Mouse (Mus musculus) cerebellum, adult 9-10 months (tissue): ENCODE measurements around the gene Cnot3.
"Not testable (repeated sequence)": the region's sequence is repeated elsewhere in the genome, so short reads cannot be mapped to it uniquely, and the experiment has no call there.

Experiments used
- DNase-seq: peaks from one replicate; pipeline ENCODE4 v3.0.0; 2022

The Cnot3 gene

GRCm38 (mm10) chr7:3656966-3657365 lies 11.9 kb downstream of the Cnot3 start:
- DNase-seq: no peak

GRCm38 (mm10) chr7:3658578-3658977 lies 13.5 kb downstream of the Cnot3 start:
- no peak for DNase-seq

- peak; percentile 52 for DNase-seq
Observed at GRCm38 (mm10) chr7:3664524-3665214, 19.6 kb downstream of the Cnot3 start.

- peak; percentile 98 for DNase-seq
Observed at GRCm38 (mm10) chr7:3665215-3666114, 20.4 kb downstream of the Cnot3 start, which contains the start of gene Leng1. Gene Leng1, minus strand, starts transcription at chr7:3665840.

DNA sequence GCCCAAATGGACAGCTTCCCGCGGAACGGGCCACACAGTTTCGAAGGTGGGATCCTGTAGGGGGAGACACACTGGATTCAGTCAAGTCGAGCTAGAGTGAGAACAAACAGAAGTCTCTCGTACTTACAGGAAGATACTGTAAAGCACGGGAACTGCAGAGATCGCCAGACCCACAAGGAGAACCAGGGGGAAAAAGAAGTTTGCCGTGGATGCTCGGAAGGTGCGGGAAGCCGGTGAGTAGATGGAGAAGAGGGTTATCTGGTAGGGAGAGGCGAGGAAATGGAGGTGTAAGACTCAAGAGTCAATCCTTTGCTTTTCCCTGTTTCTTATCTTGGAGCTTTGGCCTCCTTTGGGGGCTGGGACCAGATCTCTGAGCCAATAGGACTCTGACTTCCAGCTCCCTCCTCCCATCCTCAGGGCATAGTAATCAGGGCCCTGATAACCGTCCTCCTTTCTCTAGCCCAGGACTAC lies 21.9 kb downstream of the Cnot3 start:
- DNase-seq: no peak

- peak; percentile 85 for DNase-seq
Observed at GRCm38 (mm10) chr7:3674507-3675227, 29.6 kb downstream of the Cnot3 start.

- DNase-seq: no peak
Observed at GRCm38 (mm10) chr7:3675228-3675548, 30.1 kb downstream of the Cnot3 start.

- DNase-seq: no peak
Observed at GRCm38 (mm10) chr7:3676371-3676770, 31.3 kb downstream of the Cnot3 start.

GRCm38 (mm10) chr7:3677342-3677741 lies 32.3 kb downstream of the Cnot3 start, which contains the start of gene Tmc4:
Gene Tmc4, minus strand, starts transcription at chr7:3677553.
- no peak for DNase-seq

GRCm38 (mm10) chr7:3683908-3684550 lies 39.0 kb downstream of the Cnot3 start:
- no peak for DNase-seq

DNA sequence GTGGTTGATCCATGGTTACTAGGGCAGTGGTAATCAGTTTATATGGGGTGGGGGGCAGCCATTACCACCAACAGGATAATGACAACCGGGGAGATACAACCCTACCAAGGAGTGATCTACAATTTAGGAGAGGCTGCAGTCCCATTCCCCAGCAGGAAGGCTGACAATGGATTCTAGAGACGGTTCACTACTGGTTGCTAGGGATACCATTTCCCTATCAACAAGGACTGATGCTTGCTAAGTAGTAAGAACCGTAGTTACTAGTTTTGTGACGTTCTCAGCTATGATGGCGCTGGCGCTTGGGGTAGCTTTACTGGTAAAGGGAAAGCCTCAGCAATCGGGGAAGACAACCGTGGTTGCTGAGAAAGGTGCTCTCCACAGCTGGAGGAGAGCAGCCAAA lies 39.6 kb downstream of the Cnot3 start:
- DNase-seq: peak; percentile 27

GRCm38 (mm10) chr7:3685400-3686187 lies 40.5 kb downstream of the Cnot3 start:
- peak; percentile 71 for DNase-seq

DNA sequence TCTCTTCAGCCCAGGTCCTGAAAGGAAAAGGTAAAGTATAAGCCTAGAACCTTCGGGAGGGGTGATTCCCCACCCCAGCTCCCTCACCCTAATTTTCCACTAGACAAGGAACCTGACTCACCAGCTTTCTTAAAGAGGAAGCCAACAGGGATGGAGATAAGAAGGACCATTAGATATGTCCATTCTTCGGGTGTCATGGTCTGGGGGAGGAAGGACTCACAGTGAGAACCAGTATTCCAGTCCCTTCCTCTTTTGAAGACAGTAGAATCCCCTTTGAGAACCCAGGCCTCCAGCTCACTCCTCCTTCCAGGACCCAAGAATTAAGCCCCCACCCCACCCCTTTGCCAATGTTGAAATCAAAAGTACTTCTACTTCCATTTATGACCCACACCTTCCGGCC lies 46.9 kb downstream of the Cnot3 start:
- DNase-seq: no peak

DNA sequence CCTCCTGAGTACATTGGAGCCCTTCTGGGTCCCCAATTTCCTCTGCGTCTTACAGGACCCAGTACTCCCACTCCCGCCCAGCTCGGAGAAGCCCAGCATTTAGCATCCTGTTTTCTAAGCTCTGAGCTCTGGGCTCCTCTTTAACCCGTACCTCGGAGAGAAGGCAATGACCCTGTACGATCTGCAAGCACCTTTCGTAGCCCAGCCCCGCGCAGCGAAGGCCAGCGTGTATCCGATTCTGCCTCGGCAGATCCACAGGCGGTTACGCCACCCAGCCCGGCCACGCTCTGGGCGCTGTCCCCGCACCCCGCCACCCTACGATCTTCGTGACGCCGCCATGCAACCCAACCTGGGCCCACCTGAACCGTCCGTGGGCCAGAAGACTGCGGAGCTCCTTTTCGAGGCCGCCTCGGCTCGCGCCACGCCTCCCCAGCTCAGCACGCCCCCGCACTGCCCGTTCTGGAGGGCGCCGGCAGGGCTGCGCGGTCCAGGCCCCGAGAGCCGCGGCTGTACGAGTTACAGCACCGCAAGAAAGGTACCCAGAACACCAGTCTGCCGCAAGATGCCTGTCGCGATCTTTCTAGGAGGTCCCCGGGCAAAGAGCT lies 47.4 kb downstream of the Cnot3 start, which contains the start of gene Tsen34:
Gene Tsen34 (plus strand): TSS at position 482 of the 605 bp plus-strand sequence.
- DNase-seq: no peak

DNA sequence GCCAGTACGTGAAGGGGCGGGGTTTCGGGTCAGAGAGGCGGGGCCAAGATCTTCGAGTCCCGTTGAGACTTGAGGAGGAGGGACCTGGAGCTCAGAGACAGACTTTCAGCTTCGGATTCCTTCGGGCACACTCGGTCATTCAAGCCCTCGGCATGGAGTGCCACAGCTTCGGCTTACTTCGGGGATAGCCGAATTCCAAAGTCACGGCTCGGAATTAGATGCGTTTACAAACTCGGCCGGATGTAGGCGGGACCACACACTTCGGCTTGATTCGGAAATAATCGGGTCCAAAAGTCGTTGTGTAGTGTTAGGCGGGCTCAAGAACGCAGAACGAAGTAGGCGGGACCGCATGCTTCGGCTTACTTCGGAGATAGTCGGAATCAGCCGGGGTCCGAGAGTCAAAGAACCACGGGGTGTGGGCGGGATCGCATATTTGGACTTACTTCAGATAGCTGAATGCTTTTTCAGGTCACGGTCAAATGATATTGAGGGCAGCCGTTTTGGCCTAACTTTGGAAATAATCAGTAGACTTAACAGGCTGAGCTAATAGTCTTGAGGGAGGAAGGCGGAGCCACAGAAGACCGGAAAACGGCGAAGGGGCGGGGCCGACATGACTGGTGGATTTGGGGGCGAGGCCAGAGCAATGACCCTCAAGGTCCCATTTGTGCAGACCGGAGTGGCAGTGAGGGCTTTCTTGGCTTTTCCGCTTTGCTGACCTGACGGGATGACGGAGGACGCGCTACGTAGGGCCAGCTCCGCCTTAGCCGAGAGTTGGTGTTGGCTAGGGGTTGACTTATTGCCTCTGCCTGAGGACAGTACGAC lies 48.1 kb downstream of the Cnot3 start, which contains the start of gene Mboat7:
Gene Mboat7 (minus strand): TSS at position 537 of the 822 bp plus-strand sequence.
- DNase-seq: peak; percentile 99

GRCm38 (mm10) chr7:3693809-3694075 lies 48.7 kb downstream of the Cnot3 start:
- no peak for DNase-seq

DNA sequence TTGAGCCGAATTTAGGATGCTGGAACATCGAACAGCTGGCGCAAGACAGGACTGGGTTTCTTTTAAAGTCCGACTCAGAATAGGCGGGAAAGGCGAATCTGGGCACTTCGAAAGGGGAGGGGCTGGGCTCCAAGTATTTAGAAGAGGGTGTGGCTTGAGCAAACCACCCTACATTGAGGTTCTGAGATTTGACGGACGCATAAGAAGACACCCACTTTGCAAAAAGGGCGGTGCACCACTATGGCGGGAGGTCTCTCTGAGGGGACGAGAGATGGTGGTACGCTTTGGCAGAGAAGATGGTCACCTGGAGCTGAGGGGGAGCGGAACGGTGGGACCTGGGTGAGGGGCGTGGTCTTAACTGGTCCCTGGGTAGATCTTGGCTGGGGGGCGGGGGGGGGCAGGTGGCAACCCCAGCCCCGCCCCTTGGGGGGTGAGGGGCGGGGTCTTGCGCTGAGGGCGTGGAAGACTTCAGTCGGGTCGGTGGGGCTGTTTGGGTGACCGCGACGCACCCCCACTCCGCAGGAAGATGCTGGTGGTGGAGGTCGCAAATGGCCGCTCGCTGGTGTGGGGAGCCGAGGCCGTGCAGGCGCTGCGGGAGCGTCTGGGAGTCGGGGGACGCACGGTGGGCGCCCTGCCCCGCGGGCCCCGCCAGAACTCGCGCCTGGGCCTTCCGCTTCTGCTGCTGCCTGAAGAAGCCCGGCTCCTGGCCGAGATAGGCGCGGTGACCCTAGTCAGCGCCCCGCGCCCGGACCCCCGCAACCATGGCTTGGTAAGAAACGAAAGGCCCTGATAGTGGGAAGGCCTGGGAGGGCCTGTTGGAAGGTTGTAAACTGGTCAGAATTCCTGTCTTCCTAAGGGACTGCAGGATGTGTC lies 49.2 kb downstream of the Cnot3 start:
- DNase-seq: peak; percentile 84

DNA sequence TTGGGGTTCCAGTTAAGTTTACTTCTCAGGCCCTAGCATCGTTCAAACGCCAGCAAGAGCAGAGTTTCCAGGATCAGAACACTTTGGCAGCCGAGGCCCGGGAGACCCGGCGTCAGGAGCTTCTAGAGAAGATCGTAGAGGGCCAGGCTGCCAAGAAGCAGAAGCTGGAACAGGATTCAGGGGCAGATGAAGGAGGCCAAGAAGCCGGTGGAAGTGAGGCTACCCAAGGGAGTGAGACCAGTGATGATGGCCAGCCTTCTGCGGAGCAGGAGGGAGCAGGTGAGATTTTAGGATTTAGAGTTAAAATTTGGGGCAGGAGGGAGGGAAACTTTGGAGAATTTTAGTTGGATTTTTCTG lies 49.9 kb downstream of the Cnot3 start:
- DNase-seq: not testable (repeated sequence)

GRCm38 (mm10) chr7:3698471-3698870 lies 53.4 kb downstream of the Cnot3 start:
- no peak for DNase-seq
